Mouse (Mus musculus) cerebellum, adult 11 months (tissue): Measurements from ENCODE around the gene Sart1.
"Not testable (repeated sequence)": the region's sequence is repeated elsewhere in the genome, so short reads cannot be mapped to it uniquely, and the experiment has no call there.

Experiments
- DNase-seq: peaks from one replicate; pipeline ENCODE4 v3.0.0; 2022

The Sart1 gene

DNA sequence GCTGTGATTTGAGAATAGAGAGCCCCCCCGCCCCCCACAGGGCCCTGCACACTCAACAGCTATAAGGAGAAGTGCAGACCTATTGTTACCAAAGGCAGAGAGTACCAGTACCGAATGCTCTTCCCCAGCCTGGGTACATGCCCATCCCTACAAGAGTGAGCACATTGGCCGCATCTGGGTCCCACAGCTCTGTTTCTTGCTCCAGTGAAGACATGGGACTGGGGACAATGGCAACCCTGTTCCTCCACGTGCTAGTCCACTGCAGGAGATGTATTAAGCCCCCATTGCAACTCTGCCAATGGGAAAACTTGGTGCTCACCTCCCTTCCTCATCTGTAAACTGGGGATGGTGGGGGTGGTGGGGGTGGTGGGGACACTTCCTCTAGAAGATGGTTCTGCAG lies 25.3 kb upstream of the Sart1 start:
- DNase-seq, result no peak

DNA sequence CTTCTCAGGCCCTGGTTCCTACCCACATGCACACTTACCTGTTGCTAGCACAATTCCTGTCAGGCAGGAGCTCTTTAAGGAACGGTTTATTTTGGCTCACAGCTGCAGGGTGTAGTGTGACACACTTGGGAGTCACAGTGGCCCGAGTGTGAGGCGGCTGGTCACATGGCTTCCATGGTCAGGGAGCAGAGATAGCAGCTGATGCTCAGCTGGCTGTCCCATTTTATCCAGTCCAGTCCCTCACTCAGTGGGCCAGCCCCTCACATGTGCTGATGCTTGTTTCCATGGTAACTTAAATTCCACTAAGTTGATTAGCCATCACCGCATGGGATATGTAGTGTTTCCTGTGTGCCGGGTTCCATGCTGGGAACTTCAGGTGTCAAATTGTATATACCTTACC lies 23.5 kb upstream of the Sart1 start:
- no peak for DNase-seq

GRCm38 (mm10) chr19:5410641-5411040 lies 22.1 kb upstream of the Sart1 start:
- DNase-seq, result no peak

DNA sequence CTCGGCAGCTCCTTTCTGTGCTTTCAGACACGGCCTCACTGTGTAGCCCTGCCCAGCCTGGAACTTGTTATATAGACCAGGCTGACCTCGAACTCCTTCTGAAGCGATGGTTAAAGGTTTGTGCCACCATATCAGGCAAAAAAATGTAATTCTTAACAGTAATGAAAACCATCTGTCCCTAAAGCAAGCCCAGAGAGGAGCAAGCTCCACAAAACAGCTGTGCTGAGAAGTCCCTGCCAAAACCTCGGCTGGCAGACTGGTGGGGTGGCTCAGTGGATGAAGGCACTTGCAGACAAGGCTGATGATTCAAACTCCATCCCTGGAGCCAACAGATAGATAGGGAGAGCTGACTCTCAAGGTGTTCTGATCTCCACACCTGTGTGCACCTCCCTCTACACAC lies 20.6 kb upstream of the Sart1 start:
- DNase-seq, result no peak

GRCm38 (mm10) chr19:5408057-5409001 lies 19.8 kb upstream of the Sart1 start:
- no peak for DNase-seq

DNA sequence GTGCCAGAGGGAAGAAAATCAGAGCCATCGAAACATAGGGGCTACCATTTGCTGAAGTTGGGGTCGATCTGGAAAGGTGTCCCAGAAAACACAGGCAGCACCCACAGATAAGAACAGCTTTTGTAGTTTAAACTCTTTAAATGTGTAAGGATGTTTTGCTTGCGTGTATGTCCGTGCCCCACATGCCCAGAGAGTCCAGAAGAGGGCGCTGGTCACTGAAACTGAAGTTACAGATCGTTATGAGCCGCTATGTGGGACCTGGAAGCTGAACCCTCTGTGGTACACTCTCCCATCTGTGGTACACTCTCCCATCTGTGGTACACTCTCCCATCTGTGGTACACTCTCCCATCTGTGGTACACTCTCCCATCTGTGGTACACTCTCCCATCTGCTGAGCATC lies 18.6 kb upstream of the Sart1 start:
- DNase-seq, result peak; percentile 66

- DNase-seq, result peak; percentile 52
These were observed 18.1 kb upstream of the Sart1 start for GRCm38 (mm10) chr19:5406531-5407126.

- DNase-seq, result no peak
These were observed 17.4 kb upstream of the Sart1 start for GRCm38 (mm10) chr19:5405924-5406323.

DNA sequence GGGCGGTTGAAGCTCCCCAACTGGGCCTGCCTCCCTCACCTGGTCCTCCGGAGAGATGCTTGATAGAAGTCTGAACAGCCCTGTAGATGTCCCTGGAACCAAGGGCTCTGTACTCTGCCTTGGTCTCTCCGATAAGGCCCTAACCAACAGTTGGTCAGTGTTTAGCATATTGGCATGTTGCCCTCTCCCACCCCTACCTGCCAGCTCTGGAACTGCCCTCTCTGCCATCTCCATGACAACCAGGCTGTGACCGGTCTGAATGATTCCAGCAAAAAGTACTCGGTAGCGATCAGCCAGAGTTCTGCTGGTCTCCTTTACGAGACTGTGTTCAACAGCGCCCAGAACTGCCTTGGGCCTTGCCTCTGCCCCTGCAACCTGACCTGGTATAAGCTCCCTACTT lies 13.8 kb upstream of the Sart1 start, which contains the start of gene Tsga10ip:
Gene Tsga10ip, minus strand, starts transcription at position 234 of the 400 bp plus-strand sequence.
- no peak for DNase-seq

DNA sequence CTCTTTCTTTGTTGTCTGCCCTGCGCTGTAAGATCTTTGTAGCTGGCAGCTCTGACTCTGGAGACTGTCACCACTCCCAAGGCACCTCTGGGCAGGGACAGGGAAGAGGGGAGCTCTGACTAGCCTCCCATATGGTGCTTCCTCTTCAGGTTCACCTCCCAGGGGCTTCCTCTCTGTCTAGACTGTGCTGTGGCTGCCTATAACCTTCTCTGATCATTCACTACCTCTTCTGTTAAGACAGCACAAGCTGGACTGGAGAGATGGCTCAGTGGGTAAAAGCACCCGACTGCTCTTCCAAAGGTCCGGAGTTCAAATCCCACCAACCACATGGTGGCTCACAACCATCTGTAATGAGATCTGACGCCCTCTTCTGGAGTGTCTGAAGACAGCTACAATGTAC lies 12.6 kb upstream of the Sart1 start:
- not testable (repeated sequence) for DNase-seq

DNA sequence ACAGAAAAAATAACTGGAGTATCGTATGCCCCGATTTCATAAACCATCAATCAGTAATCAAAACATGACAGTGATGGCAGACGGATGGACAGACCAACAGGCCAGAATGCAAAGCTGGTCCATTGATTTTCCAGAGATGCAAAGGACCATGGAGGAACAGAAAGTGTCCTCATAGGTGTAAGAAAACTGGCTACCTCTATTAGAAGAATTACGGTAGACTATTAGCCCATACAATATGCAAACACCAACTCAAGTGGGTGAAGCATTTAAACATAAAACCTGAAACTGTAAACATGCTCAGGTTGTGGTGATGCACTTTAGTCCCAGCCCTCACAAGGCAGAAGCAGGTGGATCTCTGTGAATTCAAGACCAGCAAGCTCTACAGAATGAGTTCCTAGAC lies 6.9 kb upstream of the Sart1 start:
- DNase-seq, result no peak

- peak; percentile 55 for DNase-seq
These were observed 5.7 kb upstream of the Sart1 start for GRCm38 (mm10) chr19:5394168-5394567.

DNA sequence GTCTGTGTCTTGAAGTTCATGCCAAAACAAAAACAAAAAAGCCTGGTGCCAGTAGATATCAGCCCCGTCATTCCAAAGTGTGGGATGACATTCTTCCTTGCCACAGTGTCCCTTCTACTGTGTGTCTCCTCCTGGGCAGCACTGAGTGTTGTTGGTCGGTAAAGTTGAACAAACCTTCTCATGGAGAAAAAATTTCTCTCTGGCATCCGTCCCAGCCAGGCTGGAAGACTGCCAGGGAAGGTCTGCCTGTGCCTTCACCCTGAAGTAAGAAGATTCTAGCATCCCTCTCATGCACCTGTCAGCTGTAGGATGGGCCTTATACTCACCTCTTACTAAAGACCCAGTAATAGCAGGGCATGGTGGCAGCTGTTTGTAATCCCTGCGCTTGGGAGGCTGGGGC lies 4.4 kb upstream of the Sart1 start:
- peak; percentile 69 for DNase-seq

DNA sequence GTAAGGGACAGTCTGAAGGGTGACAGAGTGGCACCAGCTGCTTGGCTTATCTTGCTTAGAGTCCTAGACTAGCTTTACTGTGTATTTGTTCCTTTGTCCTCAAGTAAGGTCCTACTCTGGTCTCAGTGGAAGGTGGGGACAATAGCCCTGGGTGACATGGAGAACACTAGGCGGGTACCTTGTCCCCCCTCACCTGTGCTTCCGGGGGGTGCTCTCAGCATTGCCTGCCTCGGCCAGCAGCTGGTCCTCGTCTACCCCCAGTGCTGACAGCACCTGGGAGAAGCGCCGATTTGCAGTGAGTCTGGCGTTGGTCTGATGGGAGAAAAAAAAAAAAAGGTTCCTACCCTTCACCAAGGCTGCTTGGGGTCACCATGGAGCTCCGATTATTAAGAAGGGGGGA lies 1.9 kb upstream of the Sart1 start:
- no peak for DNase-seq

DNA sequence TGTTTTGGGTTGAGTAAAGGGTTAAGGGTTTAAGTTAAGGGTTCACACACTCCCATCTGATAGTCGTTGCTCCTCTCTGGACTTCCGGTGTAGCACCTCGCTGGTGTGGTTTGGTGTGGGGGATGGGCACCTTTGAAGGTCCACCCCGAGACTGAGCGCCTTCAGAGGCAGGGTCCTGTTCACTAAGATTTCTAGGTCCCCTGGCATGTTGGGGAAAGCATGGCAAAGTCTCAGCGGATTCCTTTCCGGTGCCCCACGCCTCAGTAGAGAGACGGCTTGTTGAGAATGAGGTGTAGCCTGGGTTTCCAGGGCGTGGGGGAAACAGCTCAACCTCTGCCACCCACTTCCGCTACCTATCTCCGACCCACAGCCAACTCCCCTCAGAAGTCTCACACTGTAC lies 1.1 kb upstream of the Sart1 start:
- DNase-seq, result peak; percentile 35

- DNase-seq, result no peak
These were observed 477 bp downstream of the Sart1 start for GRCm38 (mm10) chr19:5388011-5388441.

GRCm38 (mm10) chr19:5384715-5385114 lies 3.8 kb downstream of the Sart1 start:
- no peak for DNase-seq

DNA sequence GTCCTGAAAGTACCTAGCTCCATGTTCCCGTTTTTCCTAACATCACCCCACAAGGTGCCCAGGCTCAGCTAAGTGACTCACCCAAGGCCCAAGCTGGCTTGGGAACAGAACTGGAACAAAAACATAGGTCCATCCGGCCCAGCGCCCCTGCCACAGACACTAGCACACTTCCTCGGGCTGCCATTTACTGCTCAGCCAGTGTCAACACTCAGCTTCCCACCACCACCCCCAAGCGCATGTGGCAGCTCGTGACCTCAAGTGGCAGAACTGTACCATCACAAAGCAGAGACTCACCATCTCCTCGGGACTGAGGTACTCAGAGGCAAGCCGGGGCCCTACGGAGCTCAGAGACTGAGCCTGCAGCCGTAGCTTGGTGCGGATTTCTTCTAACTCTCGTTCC lies 5.2 kb downstream of the Sart1 start:
- DNase-seq, result no peak

DNA sequence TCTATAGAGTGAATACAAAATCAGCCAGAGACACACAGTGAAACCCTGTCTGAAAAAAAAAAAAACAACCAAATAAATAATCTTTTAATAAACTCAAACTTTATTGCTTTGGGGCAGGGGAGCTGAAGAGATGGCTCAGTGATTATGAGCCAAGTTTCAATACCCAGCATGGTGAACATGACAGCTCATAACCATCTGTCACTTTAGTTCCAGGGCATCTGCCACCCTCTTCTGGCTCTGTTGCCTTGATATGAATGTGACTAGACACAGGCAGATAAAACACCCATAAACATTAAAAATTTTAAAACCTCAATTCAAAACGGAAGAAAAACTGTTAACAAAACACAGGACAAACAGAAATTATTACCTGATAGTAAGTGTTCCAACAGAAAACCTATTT lies 11.1 kb downstream of the Sart1 start:
- DNase-seq, result no peak

GRCm38 (mm10) chr19:5374748-5375147 lies 13.8 kb downstream of the Sart1 start:
- no peak for DNase-seq

DNA sequence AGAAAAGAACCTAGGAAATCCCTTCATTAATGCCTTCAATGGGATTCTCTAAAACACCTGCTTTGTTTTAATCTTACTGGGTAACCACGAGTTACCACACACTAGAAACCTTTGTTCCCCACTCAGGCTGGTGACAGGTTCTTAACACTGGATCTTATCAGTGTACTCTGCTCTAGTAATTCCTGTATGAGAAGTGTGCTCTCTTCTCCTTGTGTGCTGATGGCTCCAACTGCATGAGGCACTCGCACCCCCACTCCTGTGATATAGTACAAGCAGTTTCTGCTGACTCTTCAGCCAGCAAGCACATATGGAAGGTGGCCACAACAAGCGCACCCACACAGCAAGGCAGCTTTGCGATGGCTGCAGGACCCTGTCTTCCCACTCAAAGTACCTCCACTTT lies 14.3 kb downstream of the Sart1 start:
- DNase-seq, result no peak

GRCm38 (mm10) chr19:5372724-5373123 lies 15.8 kb downstream of the Sart1 start:
- no peak for DNase-seq

- no peak for DNase-seq
These were observed 17.6 kb downstream of the Sart1 start for GRCm38 (mm10) chr19:5370932-5371331.

GRCm38 (mm10) chr19:5367455-5367854 lies 21.0 kb downstream of the Sart1 start:
- DNase-seq, result no peak

- no peak for DNase-seq
These were observed 21.5 kb downstream of the Sart1 start, which contains the start of gene Banf1 for GRCm38 (mm10) chr19:5367053-5367359. Gene Banf1, minus strand, starts transcription at chr19:5367168.
